Mouse (Mus musculus) forebrain, embryonic 11.5 days (tissue): ENCODE data around the gene Gm20826. TPM values are rescaled to one million over a fixed set of nuclear protein-coding genes. Genes with fewer than 3 reads are reported as not detected.
"Not testable (repeated sequence)": the region's sequence is repeated elsewhere in the genome, so short reads cannot be mapped to it uniquely, and the experiment has no call there.

Experiments
- ATAC-seq: fragments of 200-750 bp; cut with Nextera tagmentation; replicated peaks from 2 replicates; pipeline ENCODE4 v1.8.0; 2017; ENCODE audit warnings: moderate TSS enrichment; ENCODE audit not compliant: low FRiP score
- DNase-seq: peaks from one replicate; pipeline ENCODE4 v3.0.0-alpha.2; 2017; ENCODE audit warnings: low spot score
- H3K27ac ChIP-seq: fragments of 300-500 bp; sonication (generic); 2 replicates; pipeline ENCODE4 v1.5.1; 2014; ENCODE audit warnings: low read depth, low read length
- H3K27me3 ChIP-seq: fragments of 300-500 bp; sonication (generic); 2 replicates; pipeline ENCODE4 v1.6.1; 2014; ENCODE audit warnings: mild to moderate bottlenecking, low read length, mixed read lengths; ENCODE audit not compliant: control insufficient read depth, insufficient read depth
- H3K36me3 ChIP-seq: fragments of 300-500 bp; sonication (generic); 2 replicates; pipeline ENCODE4 v1.6.1; 2014; ENCODE audit warnings: mild to moderate bottlenecking, low read length, moderate library complexity, mixed read lengths; ENCODE audit not compliant: control insufficient read depth, insufficient read depth
- H3K4me1 ChIP-seq: fragments of 300-500 bp; sonication (generic); replicated peaks from 2 replicates; pipeline ENCODE4 v1.6.1; 2014; ENCODE audit warnings: low read length, mixed read lengths; ENCODE audit not compliant: control insufficient read depth, insufficient read depth
- H3K4me2 ChIP-seq: fragments of 300-500 bp; sonication (generic); 2 replicates; pipeline ENCODE4 v1.6.1; 2014; ENCODE audit warnings: low read depth, mild to moderate bottlenecking, low read length, moderate library complexity, mixed read lengths; ENCODE audit not compliant: severe bottlenecking
- H3K4me3 ChIP-seq: fragments of 300-500 bp; sonication (generic); 2 replicates; pipeline ENCODE4 v1.5.1; 2014; ENCODE audit warnings: low read depth, low read length
- H3K9ac ChIP-seq: fragments of 300-500 bp; sonication (generic); 2 replicates; pipeline ENCODE4 v1.6.1; 2014; ENCODE audit warnings: low read length
- H3K9me3 ChIP-seq: fragments of 300-500 bp; sonication (generic); 2 replicates; pipeline ENCODE4 v1.6.1; 2016; ENCODE audit warnings: low read length, mixed read lengths; ENCODE audit not compliant: control insufficient read depth
- WGBS: fragments of 180-500 bp; shearing (Covaris S2); extraction: QIAGEN DNeasy Blood & Tissue Kit; methylation state at CpG from one replicate; pipeline ENCODE4 v1.1.7; 2014; 5-methylcytosine and 5-hydroxymethylcytosine counted together
- polyA plus RNA-seq: library from polyadenylated mRNA; unstranded; fragments of >200 nt; fragmentation: Nextera tagmentation; extraction: Ambion mirVana; gene quantifications from 2 replicates; pipeline ENCODE4 v1.2.1, GENCODE M21; 2014

Gene Gm20826
- polyA plus RNA-seq, result 0.04 TPM in 1 of 2 replicates, not detected in the other

DNA sequence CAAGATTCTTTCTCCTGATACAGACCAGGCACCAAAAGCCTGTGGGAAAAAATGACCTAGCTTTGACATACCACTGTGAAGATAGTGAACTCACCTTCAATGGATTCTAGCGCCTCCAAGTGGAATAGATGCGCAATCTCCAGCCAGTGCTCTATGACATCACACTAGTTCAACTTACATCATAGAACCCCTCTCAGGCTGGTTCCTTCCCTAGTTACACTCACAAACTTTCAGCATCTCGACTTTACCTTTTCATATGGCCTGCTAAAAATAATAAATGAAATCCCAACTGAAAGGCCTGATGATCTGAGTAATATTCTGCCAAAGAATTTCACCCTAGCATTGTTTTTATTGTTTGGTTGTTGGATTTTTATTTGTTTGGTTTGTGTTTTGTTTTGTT is at the start of gene Gm20826:
Gene Gm20826 (minus strand): TSS at position 101 of the 400 bp plus-strand sequence.
- not testable (repeated sequence) for H3K4me1 ChIP-seq, H3K36me3 ChIP-seq, H3K4me3 ChIP-seq, H3K27me3 ChIP-seq, H3K9ac ChIP-seq, H3K9me3 ChIP-seq, ATAC-seq, DNase-seq, H3K4me2 ChIP-seq, H3K27ac ChIP-seq
- no CpG with 5 or more reads among the region's 3 CpGs for WGBS

Other genes starting within 250 kb of the Gm20826 start
- gene Gm21788, start 233.5 kb downstream of the Gm20826 start, polyA plus RNA-seq, result not detected in 2 replicates
- gene Gm28576, start 84.5 kb upstream of the Gm20826 start, polyA plus RNA-seq, result not detected in 2 replicates